Mouse (Mus musculus): Measurements from ENCODE around the gene Rsph3b. TPM values are rescaled to one million over a fixed set of nuclear protein-coding genes. Genes with fewer than 3 reads are reported as not detected.

The Rsph3b gene
- polyA plus RNA-seq, 1 experiment from 2014 or later = 51.7 TPM

- no peak overlapping the region for H3K4me2 ChIP-seq (replicated peaks)
- WGBS = 96% methylated on average over 1 of the region's 1 CpGs
- ATAC-seq (replicated peaks) = no peak
- no peaks in the 10 kb centered on the region for H3K36me3 ChIP-seq
- no peaks in the 10 kb centered on the region for H3K27me3 ChIP-seq
- no peak overlapping the region for H3K4me3 ChIP-seq
- H3K4me1 ChIP-seq = no peaks in the 10 kb centered on the region
- no peaks in the 10 kb centered on the region for H3K9me3 ChIP-seq
- H3K9ac ChIP-seq (replicated peaks) = no peak overlapping the region
- H3K27ac ChIP-seq (replicated peaks) = no peak overlapping the region
These were observed 64.0 kb downstream of the Rsph3b start for GRCm38 (mm10) chr17:6884531-6884930.

GRCm38 (mm10) chr17:6881306-6881705 lies 67.2 kb downstream of the Rsph3b start:
- 96% methylated on average over 6 of the region's 6 CpGs for WGBS

GRCm38 (mm10) chr17:6871421-6871820 lies 77.1 kb downstream of the Rsph3b start:
- no peaks in the 10 kb centered on the region for H3K4me1 ChIP-seq
- no peaks in the 10 kb centered on the region for H3K36me3 ChIP-seq
- ATAC-seq (replicated peaks) = no peak
- no peak overlapping the region for H3K9ac ChIP-seq (replicated peaks)
- H3K9me3 ChIP-seq = no peaks in the 10 kb centered on the region
- no peak overlapping the region for H3K4me3 ChIP-seq
- no peaks in the 10 kb centered on the region for H3K27me3 ChIP-seq
- H3K27ac ChIP-seq (replicated peaks) = no peak overlapping the region
- WGBS = 97% methylated on average over 2 of the region's 2 CpGs
- no peak overlapping the region for H3K4me2 ChIP-seq (replicated peaks)

More at GRCm38 (mm10) chr17:6881306-6881705, 67.2 kb downstream of the Rsph3b start:
- H3K4me2 ChIP-seq (replicated peaks) = no peak overlapping the region
- ATAC-seq (replicated peaks) = no peak
- no peaks in the 10 kb centered on the region for H3K36me3 ChIP-seq
- no peak overlapping the region for H3K4me3 ChIP-seq
- no peaks in the 10 kb centered on the region for H3K27me3 ChIP-seq
- no peaks in the 10 kb centered on the region for H3K4me1 ChIP-seq
- H3K27ac ChIP-seq (replicated peaks) = no peak overlapping the region
- no peak overlapping the region for H3K9ac ChIP-seq (replicated peaks)
- H3K9me3 ChIP-seq = no peaks in the 10 kb centered on the region

- no peak overlapping the region for H3K9ac ChIP-seq (replicated peaks)
- no peak overlapping the region for H3K4me2 ChIP-seq (replicated peaks)
- ATAC-seq (replicated peaks) = no peak
- H3K4me1 ChIP-seq = peaks cover 13% of the 10 kb centered on the region
- H3K27me3 ChIP-seq = no peaks in the 10 kb centered on the region
- H3K36me3 ChIP-seq = no peaks in the 10 kb centered on the region
- H3K27ac ChIP-seq (replicated peaks) = no peak overlapping the region
- H3K4me3 ChIP-seq = no peak overlapping the region
- H3K9me3 ChIP-seq = no peaks in the 10 kb centered on the region
These were observed 79.7 kb downstream of the Rsph3b start for GRCm38 (mm10) chr17:6868810-6869209.

- Histone ChIP-seq H3K4me1 (peaks cover 13% of the 10 kb centered on the region), H3K36me3 (no peaks in the 10 kb centered on the region), H3K4me3 (no peak overlapping the region), H3K27ac (replicated peaks) (no peak overlapping the region), H3K4me2 (replicated peaks) (no peak overlapping the region), H3K27me3 (no peaks in the 10 kb centered on the region), H3K9me3 (no peaks in the 10 kb centered on the region), H3K9ac (replicated peaks) (no peak overlapping the region)
- ATAC-seq (replicated peaks) = no peak
- 17% methylated on average over 7 of the region's 7 CpGs for WGBS
These were observed 80.7 kb downstream of the Rsph3b start for GRCm38 (mm10) chr17:6867740-6868139.

GRCm38 (mm10) chr17:6866576-6866975 lies 81.9 kb downstream of the Rsph3b start:
- Histone ChIP-seq H3K9me3 (no peaks in the 10 kb centered on the region), H3K4me3 (no peak overlapping the region), H3K27me3 (no peaks in the 10 kb centered on the region), H3K4me2 (replicated peaks) (no peak overlapping the region), H3K36me3 (no peaks in the 10 kb centered on the region), H3K9ac (replicated peaks) (no peak overlapping the region), H3K4me1 (peaks cover 19% of the 10 kb centered on the region), H3K27ac (replicated peaks) (no peak overlapping the region)
- no peak for ATAC-seq (replicated peaks)
- WGBS = 74% methylated on average over 1 of the region's 1 CpGs

- whole genome bisulfite sequencing = 49% methylated on average over 5 of the region's 5 CpGs
- no peaks in the 10 kb centered on the region for H3K27me3 ChIP-seq
- no peak overlapping the region for H3K27ac ChIP-seq (replicated peaks)
- H3K9ac ChIP-seq (replicated peaks) = no peak overlapping the region
- no peaks in the 10 kb centered on the region for H3K36me3 ChIP-seq
- ATAC-seq (replicated peaks) = no peak
- no peak overlapping the region for H3K4me3 ChIP-seq
- peaks cover 29% of the 10 kb centered on the region for H3K4me1 ChIP-seq
- H3K9me3 ChIP-seq = no peaks in the 10 kb centered on the region
- no peak overlapping the region for H3K4me2 ChIP-seq (replicated peaks)
These were observed 82.9 kb downstream of the Rsph3b start for GRCm38 (mm10) chr17:6865580-6865979.

- H3K4me3 ChIP-seq = no peak overlapping the region
- H3K27me3 ChIP-seq = no peaks in the 10 kb centered on the region
- no peaks in the 10 kb centered on the region for H3K9me3 ChIP-seq
- H3K9ac ChIP-seq (replicated peaks) = no peak overlapping the region
- 0 out of 2 replicates have a peak overlapping the region, but pooled peaks have one; percentile 14 for H3K4me2 ChIP-seq (replicated peaks)
- no peaks in the 10 kb centered on the region for H3K36me3 ChIP-seq
- peaks cover 36% of the 10 kb centered on the region for H3K4me1 ChIP-seq
- WGBS = 19% methylated on average over 13 of the region's 13 CpGs
- H3K27ac ChIP-seq (replicated peaks) = no peak overlapping the region
- no peak for ATAC-seq (replicated peaks)
These were observed 83.6 kb downstream of the Rsph3b start for GRCm38 (mm10) chr17:6864869-6865268.

GRCm38 (mm10) chr17:6863521-6863920 lies 85.0 kb downstream of the Rsph3b start:
- Histone ChIP-seq H3K4me3 (no peak overlapping the region), H3K9ac (replicated peaks) (no peak overlapping the region), H3K9me3 (no peaks in the 10 kb centered on the region), H3K36me3 (no peaks in the 10 kb centered on the region), H3K27me3 (no peaks in the 10 kb centered on the region), H3K4me1 (peaks cover 39% of the 10 kb centered on the region), H3K27ac (replicated peaks) (no peak overlapping the region), H3K4me2 (replicated peaks) (no peak overlapping the region)
- no peak for ATAC-seq (replicated peaks)
- 91% methylated on average over 6 of the region's 6 CpGs for WGBS

GRCm38 (mm10) chr17:6862040-6862780 lies 86.3 kb downstream of the Rsph3b start:
- ATAC-seq (replicated peaks) = no peak
- WGBS = 43% methylated on average over 12 of the region's 12 CpGs
- Histone ChIP-seq H3K4me2 (replicated peaks) (peak overlapping the region; percentile 38; the same call in 1 of the 2 replicates), H3K4me1 (peaks cover 39% of the 10 kb centered on the region), H3K27ac (replicated peaks) (peak overlapping the region; percentile 89), H3K4me3 (no peak overlapping the region), H3K36me3 (no peaks in the 10 kb centered on the region), H3K9ac (replicated peaks) (no peak overlapping the region), H3K9me3 (no peaks in the 10 kb centered on the region), H3K27me3 (no peaks in the 10 kb centered on the region)

GRCm38 (mm10) chr17:6861181-6862039 lies 87.1 kb downstream of the Rsph3b start:
- H3K27ac ChIP-seq (replicated peaks) = peak overlapping the region; percentile 89
- peaks cover 39% of the 10 kb centered on the region for H3K4me1 ChIP-seq
- H3K27me3 ChIP-seq = no peaks in the 10 kb centered on the region
- peak overlapping the region; percentile 19 for H3K4me3 ChIP-seq
- 2% methylated on average over 28 of the region's 28 CpGs for WGBS
- H3K9ac ChIP-seq (replicated peaks) = 0 out of 2 replicates have a peak overlapping the region, but pooled peaks have one; percentile 23
- H3K36me3 ChIP-seq = no peaks in the 10 kb centered on the region
- peak; percentile 88 for ATAC-seq (replicated peaks)
- peak overlapping the region; percentile 38 for H3K4me2 ChIP-seq (replicated peaks)
- H3K9me3 ChIP-seq = no peaks in the 10 kb centered on the region

GRCm38 (mm10) chr17:6860491-6860897 lies 88.0 kb downstream of the Rsph3b start:
- H3K27ac ChIP-seq (replicated peaks) = peak overlapping the region; percentile 89
- H3K9me3 ChIP-seq = no peaks in the 10 kb centered on the region
- 5% methylated on average over 12 of the region's 12 CpGs for WGBS
- H3K27me3 ChIP-seq = no peaks in the 10 kb centered on the region
- H3K4me3 ChIP-seq = no peak overlapping the region
- H3K9ac ChIP-seq (replicated peaks) = no peak overlapping the region; the same call in 1 of the 2 replicates
- H3K36me3 ChIP-seq = no peaks in the 10 kb centered on the region
- H3K4me1 ChIP-seq = peaks cover 39% of the 10 kb centered on the region
- ATAC-seq (replicated peaks) = peak; percentile 52
- 0 out of 2 replicates have a peak overlapping the region, but pooled peaks have one; percentile 5 for H3K4me2 ChIP-seq (replicated peaks)

All from forebrain, embryonic 15.5 days (tissue).